Mouse (Mus musculus): Measurements from ENCODE around the gene Incenp.

GRCm38 (mm10) chr19:9878186-9878835 is 21.0 kb downstream of the Incenp start:
- TF ChIP-seq CTCF (IDR thresholded peaks at IDR 0.05; ENCODE audit: borderline replicate concordance, insufficient read depth, low read length) = no peak
- TF ChIP-seq POLR2A (IDR thresholded peaks at IDR 0.05; ENCODE audit: low read depth, low read length) = no peak

Data from embryonic fibroblast, embryonic 13.5 days (primary cell).